Mouse (Mus musculus): ENCODE results near the gene Iffo1.

Gene Iffo1

DNA sequence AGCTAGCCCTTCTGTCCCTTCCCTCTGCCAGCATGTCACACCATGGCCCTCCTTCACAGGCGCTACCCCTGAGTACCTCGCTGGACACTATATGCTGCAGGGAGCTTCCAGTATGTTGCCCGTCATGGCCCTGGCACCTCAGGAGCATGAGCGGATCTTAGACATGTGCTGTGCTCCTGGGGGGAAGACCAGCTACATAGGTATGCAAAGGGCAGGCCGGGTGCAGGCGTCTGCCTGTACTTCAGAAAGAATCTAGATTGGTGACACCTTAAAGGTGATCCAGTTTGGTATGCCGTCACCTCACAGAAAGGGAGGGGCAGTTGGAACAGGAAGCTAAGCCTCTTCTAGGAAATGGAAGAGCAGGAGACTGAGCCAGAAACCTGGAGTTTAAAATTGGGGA is 5.3 kb upstream of the Iffo1 start:
- no peak for DNase-seq (ENCODE audit: low read depth, low spot score)

DNA sequence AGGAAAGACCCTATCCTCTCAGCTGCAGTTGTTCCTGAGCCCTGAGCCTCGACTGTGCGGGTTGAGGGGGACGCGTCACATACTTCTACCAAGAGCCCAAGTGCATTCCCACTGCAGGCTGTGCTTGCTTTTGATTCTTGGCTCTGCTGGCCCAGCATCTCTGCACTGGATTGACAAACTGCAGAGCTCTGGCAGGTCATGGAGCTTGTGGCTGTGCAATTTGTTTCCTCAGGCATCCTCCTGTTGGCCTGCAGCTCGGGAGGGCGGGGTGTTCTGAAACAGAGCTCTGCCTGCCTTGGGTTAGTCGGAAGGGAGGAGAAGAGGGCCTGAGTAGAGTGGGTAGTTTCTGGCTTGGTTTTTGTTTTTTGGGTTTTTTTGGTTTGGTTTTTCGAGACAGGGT is 2.6 kb upstream of the Iffo1 start:
- no peak for DNase-seq (ENCODE audit: low read depth, low spot score)

DNA sequence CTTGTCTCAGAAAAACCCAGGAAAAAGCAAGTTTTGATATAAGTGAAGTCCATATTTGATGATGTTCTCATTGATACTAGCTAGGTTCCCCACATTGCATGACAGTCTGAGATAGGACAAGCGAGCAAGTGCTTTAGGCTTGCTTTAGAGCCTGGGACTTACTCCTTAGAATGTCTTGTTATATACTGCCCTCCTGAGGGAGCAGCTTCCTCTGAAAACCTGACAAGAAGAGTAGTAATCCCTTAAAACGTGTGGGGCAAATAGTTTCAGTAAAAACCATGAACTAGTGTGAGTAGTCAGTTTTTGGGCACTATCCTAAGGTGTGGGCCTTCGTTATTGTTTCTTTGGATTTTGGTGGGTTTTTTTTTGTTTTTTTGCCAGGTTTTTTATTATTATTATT is 1.9 kb upstream of the Iffo1 start:
- no peak for DNase-seq (ENCODE audit: low read depth, low spot score)

DNA sequence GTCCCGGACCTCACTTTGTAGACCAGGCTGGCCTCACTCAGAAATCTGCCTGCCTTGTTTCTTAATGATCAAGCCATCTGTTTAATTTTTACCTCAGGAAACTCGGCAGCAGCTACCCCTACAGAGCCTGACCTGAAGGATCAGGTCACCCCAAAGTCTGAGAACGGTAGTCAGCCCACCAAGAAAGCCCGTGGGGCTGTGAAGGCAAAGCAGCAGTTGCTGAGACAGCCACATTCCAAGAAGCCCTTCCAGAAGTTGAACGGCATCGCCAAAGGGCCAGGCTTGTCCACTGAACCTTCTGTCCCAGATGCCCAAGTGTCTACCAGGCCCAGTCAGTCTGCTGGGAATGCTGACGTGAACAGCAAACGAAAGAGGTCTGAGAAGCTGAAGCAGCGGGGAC is 1.1 kb upstream of the Iffo1 start:
- no peak for DNase-seq (ENCODE audit: low read depth, low spot score)

DNA sequence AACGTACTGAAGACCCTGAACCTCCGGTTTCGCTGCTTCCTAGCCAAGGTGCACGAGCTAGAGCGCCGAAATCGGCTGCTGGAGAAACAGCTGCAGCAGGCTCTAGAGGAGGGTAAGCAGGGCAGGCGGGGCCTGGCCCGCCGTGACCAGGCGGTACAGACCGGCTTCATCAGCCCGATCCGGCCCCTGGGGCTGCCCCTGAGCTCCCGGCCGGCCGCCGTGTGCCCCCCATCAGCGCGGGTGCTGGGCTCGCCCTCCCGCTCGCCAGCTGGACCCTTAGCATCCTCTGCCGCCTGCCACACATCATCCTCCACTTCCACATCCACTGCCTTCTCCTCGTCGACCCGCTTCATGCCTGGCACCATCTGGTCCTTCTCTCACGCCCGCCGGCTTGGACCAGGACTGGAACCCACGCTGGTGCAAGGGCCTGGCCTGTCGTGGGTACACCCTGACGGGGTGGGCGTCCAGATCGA is 474 bp downstream of the Iffo1 start:
- DNase-seq (ENCODE audit: low read depth, low spot score) = no peak

DNA sequence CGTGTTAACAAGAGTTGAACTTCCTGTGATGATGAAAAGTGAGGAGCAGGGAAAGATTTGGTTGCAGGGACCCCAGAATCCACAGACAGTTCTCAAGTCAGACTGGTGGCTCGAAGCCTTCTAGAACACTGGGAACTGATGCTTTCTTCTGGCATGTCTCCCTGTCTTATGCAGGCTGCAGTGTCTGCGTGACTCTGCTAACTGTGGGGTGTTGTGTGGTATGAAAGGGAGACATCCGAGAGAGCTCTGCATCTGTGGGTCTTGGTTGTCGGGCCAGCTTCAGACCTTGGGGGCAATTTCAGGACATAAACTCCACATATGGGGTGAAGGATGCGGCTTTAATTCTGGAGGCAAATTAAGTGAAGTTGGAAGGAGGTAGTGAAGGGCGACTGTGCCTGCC is 1.1 kb downstream of the Iffo1 start:
- no peak for DNase-seq (ENCODE audit: low read depth, low spot score)

DNA sequence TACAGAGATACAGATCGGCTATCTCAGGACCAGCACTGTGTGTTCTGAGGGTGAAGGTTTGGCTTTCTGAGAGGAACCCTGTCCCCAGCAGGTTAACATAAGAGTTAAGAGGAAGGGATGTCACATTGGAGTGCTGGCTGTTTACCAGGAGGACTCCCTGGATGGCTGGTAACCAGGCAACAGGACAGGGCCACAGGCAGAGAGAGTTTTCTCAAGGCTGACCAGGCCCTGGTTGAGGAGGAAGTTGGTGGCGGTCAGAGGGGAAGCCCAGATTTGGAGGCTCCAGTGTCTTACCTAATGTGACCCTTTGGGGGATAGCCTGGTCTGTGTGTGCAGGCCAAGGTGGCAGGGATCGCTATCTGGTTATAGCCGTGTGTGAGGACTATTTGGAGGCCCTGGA is 1.8 kb downstream of the Iffo1 start:
- DNase-seq (ENCODE audit: low read depth, low spot score) = no peak

DNA sequence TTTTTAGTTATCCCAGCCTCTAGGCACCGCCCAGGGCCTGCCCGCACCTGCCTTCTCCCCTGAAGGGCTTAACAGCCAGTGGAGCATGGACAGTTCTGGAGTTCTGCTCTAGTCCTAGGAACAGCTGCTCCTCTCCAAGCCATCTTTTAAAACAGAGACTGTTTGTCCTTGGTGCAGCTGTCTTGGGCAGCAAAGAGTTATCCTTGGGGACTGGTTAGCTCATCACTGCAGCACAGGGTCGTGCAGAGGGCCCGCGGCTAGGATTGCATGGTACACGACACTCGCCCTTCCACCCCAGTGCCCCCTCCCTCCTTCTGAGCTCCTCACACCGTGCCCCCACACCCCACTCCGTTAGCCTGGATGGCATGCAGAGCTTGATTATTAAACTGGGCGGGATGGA is 2.3 kb downstream of the Iffo1 start:
- DNase-seq (ENCODE audit: low read depth, low spot score) = no peak

DNA sequence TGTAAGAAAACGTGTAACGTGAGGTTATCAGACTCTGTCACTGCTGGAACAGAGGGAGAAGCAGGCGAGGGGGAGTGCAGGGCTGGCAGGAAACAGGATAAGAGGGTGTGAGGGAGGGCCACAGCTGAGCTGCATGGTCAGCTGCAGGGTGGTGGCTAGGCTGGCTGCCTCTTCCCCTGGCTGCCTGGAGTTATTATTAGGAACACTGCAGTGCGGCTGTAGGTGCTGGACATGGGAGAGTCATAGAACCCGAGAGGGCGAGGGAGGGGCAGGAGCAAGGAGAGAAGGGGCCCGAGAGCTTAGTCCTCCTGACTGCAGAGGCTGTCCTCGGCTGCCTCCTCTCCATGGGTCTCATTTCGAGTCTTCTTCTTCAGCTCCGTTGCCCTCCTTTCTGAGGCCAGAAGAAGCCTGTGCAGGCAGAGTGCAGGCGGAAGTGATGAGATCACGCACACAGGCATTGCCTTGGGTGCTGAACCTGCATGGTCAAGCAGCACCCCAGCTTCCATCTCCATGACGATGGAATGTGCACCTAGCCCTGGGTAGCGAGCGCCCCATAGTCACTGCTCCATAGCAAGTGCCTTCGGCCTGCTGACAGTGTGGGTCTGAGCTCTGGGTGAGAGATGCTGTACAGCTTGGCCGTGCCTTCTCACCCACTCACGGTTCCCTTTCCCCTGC is 3.3 kb downstream of the Iffo1 start:
- no peak for DNase-seq (ENCODE audit: low read depth, low spot score)

DNA sequence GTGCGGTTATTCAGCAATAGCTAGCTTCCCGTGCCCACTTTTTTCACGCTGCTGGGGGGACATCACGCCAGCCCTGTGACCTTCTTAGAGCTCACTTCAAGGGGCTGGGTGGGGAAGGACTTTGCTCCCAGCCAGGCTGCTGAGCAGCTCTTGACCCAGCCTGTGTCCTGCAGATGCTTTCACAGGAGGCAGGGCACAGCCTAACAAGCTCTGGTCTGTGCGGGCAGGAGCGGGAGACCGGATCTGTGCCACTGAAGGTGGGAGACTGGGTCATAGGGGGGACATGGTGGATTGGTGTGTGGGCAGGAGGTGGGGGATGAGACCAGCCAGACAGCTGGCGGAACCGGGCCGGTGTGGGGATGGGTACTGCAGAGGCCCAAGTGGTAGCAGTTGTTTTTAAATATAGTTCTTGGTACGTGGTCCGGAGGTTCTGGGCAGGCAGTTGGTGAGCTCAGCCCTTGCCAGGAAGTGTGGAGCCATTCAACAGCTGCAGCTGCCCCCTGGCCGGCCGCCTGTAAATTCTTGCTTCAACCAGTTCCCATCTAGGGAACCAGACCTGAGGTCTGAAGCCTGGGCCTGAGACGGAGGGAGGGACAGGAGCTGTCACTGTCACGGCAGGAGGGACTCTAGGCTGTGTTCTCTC is 4.0 kb downstream of the Iffo1 start:
- DNase-seq (ENCODE audit: low read depth, low spot score) = no peak

DNA sequence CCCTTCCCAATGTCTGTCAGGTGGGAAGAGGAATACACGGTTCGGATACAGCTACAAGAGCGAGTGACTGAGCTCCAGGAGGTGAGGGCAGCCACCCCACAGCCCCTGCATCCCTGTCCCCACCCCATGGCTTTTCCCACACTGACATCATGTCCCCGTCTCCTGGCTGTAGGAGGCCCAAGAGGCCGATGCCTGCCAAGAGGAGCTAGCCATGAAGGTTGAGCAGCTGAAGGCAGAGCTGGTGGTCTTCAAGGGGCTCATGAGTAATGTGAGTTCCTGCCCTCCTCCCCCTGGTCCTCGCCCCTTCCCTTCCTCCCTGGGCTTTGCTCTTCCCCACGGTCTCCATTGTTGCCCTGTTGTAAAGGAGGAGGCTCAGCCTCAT is 4.5 kb downstream of the Iffo1 start:
- no peak for DNase-seq (ENCODE audit: low read depth, low spot score)

DNA sequence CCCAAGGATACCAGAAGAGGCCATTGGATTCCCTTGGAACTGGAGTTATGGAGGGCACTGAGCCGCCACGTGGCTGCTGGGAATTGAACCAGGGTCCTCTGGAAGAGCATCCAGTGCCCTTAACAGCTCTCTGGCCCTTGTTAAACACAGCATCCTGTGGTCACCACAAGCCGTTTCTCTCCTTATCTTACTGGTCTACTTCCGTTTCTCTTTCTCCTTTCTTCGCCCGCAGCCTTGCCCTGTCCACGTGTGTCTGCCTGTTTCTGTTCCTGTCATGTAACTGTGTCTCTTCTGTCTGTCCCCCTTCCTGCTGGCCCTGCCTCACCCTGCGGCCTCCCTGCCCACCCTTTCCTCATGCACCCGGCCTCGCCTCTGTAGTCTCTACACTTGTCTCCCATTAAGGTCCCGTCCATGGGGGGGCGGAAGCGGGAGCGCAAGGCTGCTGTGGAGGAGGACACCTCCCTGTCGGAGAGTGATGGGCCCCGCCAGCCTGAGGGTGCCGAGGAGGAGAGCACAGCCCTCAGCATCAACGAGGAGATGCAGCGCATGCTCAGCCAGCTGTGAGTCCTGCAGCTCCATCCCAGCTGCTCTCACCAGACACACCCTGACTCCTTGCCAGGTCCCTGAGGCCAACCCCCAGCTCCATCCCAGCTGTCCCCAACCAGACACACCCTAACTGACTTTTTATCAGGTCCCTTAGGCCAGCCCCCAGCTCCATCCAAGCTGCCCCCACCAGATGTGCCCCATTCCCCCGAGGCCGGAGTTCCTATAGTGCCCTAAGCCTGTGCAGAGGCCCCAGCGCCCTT is 7.4 kb downstream of the Iffo1 start:
- DNase-seq (ENCODE audit: low read depth, low spot score) = no peak

DNA sequence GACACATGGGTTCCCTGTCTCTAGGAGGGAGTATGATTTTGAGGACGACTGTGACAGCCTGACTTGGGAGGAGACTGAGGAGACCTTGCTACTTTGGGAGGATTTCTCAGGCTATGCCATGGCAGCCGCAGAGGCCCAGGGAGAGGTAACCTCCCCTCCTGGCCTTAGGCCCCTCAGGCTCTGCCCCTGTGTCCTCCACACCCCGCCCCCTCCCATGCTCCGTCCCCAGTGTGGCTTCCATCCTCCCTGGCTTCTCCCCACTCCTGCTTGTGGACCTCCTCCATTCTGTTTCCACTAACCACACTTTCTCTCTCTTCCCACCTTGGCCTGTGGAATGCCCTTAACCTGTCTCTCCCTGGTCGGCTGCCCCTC is 8.0 kb downstream of the Iffo1 start:
- DNase-seq (ENCODE audit: low read depth, low spot score) = no peak

DNA sequence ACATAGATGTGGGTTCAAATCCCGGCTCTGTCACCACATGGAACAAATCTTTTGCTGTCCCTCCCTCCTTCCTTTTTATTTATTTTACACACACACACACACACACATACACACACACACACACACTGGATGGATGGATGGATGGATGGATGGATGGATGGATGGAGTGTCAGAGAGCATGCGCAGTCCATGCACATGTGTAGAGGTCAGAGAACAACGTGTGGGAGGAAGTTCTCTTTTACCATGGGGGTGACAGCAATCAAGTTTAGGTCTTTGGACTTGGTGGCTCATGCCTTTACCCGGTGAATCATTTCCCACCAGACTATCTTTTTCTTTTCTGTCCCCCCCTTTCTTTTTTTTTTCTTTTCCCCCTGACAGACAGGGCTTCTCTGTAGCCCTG is 8.6 kb downstream of the Iffo1 start:
- no peak for DNase-seq (ENCODE audit: low read depth, low spot score)

DNA sequence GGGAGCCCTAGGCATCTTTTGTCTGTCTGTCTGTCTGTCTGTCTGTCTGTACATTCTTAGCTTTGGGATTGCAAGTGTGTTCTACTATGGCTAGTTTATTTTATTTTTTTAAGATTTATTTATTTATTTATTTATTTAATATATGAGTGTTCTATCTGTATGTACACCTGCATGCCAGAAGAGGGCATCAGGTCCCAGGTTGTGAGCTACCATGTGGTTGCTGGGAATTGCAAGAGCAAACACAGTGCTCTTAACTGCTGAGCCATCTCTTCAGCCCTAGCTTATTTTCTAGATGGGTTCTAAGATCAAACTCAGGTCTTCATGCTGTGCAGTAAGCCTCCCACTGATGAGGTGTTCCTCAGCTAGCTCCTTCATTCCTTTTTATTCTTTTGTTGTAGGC is 9.5 kb downstream of the Iffo1 start:
- no peak for DNase-seq (ENCODE audit: low read depth, low spot score)

DNA sequence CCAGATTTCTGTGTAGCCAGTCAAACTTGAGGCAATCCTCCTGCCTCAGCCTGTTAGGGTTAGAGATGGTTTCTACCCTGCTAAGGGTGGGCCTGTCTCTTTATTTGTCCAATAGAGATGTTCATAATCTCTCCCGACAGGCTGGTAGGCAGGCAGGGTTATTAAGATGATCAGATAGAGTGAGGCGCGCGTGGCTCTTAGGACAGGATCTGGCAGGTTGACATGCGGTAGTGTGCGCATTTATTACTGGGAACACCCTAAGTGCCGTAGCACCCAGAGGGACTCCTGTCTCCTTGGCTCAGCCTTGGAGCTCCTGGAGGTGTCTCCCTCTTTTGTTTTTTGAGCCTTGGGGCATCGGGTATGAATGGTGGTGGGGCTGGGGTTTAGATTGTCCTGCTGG is 10.2 kb downstream of the Iffo1 start:
- DNase-seq (ENCODE audit: low read depth, low spot score) = no peak

DNA sequence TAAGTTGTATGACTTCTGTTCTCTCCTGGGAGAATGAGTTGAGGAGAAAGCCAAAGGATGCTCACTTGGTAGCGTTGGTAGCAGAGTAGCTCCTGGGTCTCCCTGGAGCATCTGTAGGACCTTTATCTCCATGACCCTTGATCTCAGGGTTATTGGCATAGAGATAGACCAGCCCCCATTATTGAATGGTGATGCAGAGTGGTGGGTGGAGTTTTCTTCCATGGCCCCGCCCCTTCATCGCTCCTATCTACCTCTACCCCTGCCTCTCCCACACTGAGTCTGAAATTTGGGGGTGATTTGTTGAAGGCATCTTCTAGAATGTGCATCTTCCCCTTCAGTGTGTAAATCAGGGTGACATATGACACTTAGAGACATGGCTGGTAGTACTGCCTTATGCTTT is 11.4 kb downstream of the Iffo1 start:
- DNase-seq (ENCODE audit: low read depth, low spot score) = no peak

DNA sequence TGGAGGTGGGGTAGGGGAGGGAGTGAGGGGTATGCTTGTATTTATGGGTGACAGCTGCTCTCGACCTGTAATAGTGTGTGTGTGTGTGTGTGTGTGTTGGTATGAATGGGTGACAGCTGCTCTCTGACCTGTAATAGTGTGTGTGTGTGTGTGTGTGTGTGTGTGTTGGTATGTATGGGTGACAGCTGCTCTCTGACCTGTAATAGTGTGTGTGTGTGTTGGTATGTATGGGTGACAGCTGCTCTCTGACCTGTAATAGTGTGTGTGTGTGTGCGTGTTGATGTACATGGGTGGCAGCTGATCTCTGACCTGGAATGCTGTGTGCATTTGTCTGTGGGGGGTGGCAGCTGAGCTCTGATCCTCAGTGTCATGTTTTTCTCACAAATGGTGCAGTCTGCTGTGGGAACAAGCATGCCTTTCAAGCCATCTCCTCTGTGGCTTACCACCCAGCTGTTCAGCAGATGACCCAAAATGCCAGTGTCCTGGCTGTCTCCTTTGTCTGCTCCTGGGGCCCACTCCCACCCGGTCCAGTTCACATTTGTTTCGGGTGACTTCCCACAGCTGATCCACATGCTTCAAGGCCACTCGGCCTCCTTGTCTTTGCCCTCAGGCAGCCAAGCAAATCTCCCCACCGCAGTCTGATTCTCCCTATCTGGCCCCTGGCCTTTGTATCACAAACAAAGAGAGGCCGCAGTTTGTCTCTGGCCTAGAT is 12.0 kb downstream of the Iffo1 start:
- DNase-seq (ENCODE audit: low read depth, low spot score) = no peak

DNA sequence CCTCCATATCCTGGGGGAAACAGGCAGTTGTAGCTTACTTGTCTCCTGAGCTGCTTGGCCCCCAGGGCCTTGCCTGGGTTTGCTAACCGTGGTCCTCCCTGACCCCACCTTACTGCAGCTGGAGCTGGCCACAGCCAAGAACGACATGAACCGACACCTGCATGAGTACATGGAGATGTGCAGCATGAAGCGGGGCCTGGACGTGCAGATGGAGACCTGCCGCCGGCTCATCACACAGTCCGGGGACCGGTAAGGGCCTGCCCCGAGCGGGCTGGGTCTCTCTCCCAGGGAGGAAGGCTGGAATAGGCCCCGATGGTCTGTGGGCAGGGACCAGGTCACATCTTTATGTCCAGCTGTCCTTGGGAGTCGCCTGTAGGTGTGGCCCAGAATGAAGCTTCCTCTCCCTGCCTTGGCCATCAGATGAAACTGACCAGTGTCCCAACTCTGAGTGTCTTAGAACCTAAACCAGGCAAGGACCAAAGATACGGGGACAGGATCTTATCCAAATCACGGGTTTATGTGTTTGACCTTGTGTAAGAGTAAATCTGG is 14.0 kb downstream of the Iffo1 start:
- no peak for DNase-seq (ENCODE audit: low read depth, low spot score)

DNA sequence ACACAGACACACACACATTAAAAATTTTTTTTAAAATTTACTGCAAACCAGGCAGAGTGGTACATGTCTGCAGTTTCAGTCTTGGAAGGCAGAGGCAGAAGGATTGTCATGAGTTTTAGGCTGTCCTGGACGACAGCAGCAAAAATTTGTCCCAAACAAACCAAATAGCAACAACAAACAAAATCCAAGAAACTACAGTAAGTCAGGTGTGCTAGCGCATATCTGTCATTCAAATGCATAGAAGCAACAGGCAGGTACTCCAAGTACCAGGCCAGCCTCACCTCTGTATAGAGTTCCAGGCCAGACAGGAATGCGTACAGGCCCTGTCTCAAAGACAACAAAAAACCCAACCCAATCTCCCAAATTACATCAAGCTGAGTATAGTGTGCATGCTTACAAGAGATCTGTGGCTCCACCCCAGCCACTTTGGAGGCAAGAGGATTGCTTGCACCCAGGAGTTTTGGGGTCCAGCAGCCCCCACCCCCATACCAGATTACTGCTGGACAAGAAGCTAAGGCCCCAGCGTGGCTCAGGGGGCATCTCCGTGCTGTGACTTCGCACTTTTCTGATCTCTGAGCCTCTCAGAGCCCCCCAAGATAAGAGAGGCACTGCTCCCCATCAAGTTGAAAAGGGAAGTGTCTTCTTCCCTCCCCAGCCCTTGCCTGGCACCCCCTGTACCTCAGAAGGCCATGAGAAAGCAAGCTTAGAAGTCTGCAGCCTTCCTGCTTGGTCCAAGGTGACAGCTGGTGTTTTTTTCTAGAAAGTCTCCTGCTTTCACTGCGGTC is 14.9 kb downstream of the Iffo1 start:
- no peak for DNase-seq (ENCODE audit: low read depth, low spot score)

DNA sequence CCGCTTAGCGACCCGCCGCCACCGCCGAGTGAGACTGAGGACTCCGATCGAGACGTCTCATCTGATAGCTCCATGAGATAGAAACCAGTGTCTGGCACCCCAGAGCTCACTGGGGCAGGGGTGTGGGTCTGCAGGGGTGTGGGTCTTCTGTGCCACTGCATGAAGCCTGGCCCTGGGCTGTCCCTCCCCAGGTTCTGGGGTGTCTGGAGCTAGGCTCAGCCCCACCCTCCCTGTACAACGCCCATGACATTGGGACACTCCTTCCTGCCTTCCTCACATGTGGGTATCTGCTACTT is 15.5 kb downstream of the Iffo1 start:
- DNase-seq (ENCODE audit: low read depth, low spot score) = no peak

Measured in embryo, embryonic 11.5 days (tissue).